Mouse (Mus musculus): ENCODE data around the gene 1700019A02Rik. TPM values are rescaled to one million over a fixed set of nuclear protein-coding genes. Genes with fewer than 3 reads are reported as not detected.

1700019A02Rik gene
- total RNA-seq (2021), result not detected

DNA sequence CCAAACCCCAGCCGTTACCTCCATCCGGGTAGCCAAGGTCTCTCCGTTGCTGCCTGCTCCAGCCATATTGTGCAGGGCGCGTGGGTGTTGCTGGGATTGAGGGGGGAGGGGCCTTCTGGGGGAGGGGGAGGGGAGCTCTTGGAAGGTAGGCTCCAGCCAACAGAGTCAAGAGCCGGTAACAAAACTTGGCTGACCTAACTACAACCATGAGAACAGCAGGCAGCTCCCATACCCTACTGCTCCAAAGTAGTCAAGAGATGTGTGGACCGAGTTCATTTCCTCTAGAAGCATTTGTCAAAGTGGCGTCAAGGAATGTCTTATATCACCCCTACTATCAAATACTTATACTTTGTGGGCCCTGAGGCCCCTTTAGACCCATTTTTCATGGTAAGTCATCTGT is at the start of gene 1700019A02Rik:
Gene 1700019A02Rik (minus strand): TSS at position 101 of the 400 bp plus-strand sequence.
- intact Hi-C loops (cut with DNase I), result no loop called here

GRCm38 (mm10) chr1:53226063-53226462 is 38.6 kb upstream of the 1700019A02Rik start:
- DNase-seq (ENCODE audit: low spot score in 2 of 2), result no peak
- intact Hi-C loops (cut with DNase I), result no loop called here

More for the DNA sequence above, at the start of gene 1700019A02Rik:
- no peak for DNase-seq (ENCODE audit: low spot score in 2 of 2)

GRCm38 (mm10) chr1:53225616-53226015 is 38.2 kb upstream of the 1700019A02Rik start:
- intact Hi-C loops (cut with DNase I), result no loop called here
- no peak for DNase-seq (ENCODE audit: low spot score in 2 of 2)

- intact Hi-C loops (cut with DNase I), result no loop called here
- DNase-seq (ENCODE audit: low spot score in 2 of 2), result no peak
Observed at GRCm38 (mm10) chr1:53224775-53225174, 37.3 kb upstream of the 1700019A02Rik start.

DNA sequence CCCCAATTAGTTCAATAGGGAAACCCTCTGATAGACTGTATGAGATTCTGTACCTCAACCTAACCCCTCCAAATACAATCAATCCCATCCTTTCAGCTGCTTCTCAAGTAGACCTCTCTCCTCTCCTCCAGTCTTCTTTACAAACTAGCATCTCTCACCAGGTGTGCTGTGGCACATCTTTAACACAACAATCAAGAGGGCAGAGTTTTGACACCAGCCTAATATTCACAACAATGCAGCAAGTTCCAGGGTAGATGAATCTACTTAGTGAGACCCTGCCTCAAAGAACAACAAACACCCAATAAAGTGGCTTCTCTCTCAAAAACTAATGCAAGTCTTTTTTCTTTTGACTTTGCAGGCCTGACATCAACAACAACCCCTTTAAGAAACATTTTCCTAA is 22.7 kb upstream of the 1700019A02Rik start:
- intact Hi-C loops (cut with DNase I), result no loop called here
- no peak for DNase-seq (ENCODE audit: low spot score in 2 of 2)

DNA sequence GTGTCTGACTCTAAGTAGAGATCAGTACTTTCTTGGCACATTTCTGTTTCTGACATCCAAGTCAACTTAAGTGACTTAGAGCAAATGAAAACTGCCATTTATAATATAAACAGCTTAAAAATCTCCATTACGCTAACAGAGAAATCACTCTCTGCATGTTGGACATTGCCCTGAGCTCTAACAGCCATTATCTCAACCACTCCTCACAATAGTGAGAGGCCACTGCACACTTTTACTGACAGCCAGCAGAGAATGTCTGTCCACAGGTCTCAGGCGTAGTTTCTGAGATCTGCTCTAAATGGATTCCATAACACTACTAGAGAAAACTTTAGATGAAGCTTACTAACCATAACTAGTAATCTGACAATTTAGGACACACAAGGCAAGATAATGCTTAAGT is 16.5 kb upstream of the 1700019A02Rik start:
- intact Hi-C loops (cut with DNase I), result no loop called here
- no peak for DNase-seq (ENCODE audit: low spot score in 2 of 2)

GRCm38 (mm10) chr1:53201630-53202199 is 14.3 kb upstream of the 1700019A02Rik start:
- intact Hi-C loops (cut with DNase I), result no loop called here
- no peak for DNase-seq (ENCODE audit: low spot score in 2 of 2)

GRCm38 (mm10) chr1:53194536-53194935 is 7.1 kb upstream of the 1700019A02Rik start:
- intact Hi-C loops (cut with DNase I), result no loop called here
- DNase-seq (ENCODE audit: low spot score in 2 of 2), result no peak

GRCm38 (mm10) chr1:53191234-53191633 is 3.8 kb upstream of the 1700019A02Rik start:
- intact Hi-C loops (cut with DNase I), result no loop called here
- DNase-seq (ENCODE audit: low spot score in 2 of 2), result no peak

DNA sequence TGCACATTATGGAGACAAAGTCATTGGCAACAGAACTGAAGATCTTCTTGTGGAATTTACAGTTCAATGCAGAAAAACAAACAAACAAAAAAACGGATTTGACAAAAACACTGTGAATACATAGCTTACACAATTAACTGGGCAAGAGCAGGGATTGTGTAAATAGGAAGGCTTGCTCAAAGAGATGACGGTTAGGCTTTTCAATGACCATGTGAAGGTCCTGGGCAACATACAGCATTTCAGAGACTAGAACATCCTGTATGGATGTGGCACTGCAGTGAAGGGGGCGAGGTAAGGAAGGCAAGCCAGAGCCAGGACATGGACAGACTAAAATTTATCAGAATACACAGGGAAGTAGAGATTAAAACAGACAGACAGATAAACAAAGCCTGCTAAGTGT is 2.2 kb upstream of the 1700019A02Rik start:
- no peak for DNase-seq (ENCODE audit: low spot score in 2 of 2)
- intact Hi-C loops (cut with DNase I), result no loop called here

- DNase-seq (ENCODE audit: low spot score in 2 of 2), result no peak
- intact Hi-C loops (cut with DNase I), result no loop called here
Observed at GRCm38 (mm10) chr1:53186301-53186700, 1.1 kb downstream of the 1700019A02Rik start.

DNA sequence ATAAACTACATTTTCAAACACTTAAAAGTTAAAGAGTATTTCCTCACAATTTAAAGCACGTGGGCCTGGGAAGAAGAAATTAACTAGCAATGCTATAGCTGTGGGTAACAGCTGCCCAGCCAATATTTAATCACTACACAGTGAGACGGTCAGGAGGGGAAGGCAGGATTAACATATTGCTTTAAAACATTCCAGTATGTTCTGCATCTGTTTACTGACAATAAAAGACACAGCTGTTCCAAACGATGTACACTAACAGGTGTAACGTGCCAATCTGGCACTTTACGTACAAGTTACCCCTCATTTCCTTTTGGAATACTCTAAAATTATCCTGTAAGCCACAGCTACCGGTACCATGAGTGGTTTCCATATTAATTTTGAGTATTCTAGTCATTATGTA is 29.7 kb downstream of the 1700019A02Rik start:
- DNase-seq (ENCODE audit: low spot score in 2 of 2), result no peak
- intact Hi-C loops (cut with DNase I), result no loop called here

GRCm38 (mm10) chr1:53123066-53123465 is 64.4 kb downstream of the 1700019A02Rik start:
- intact Hi-C loops (cut with DNase I), result no loop called here
- no peak for DNase-seq (ENCODE audit: low spot score in 2 of 2)

DNA sequence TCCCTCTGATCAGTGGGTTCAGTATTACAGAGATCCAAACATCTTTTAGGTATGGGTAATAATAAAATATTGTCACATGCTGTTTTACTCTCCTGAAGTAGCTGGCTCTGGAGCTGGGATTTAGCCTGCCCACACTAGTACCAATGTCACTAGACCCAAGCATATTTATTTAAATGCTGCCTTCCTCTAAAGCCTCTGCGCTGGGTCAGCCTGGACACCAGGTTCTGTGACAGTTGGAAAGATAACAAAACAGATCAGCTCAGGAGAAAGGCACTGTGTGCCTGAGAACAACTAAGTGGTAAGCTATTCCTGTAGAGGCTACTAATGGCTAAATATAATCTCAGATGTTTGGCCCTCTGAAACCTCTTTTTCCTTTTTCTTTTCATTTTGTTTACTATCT is 76.9 kb downstream of the 1700019A02Rik start:
- intact Hi-C loops (cut with DNase I), result no loop called here
- DNase-seq (ENCODE audit: low spot score in 2 of 2), result no peak

Other genes with a start within 250 kb of the 1700019A02Rik start
- 10 to 100 TPM; 12.4 to 17.8 TPM for gene 1700019D03Rik, start 167.5 kb downstream of the 1700019A02Rik start, total RNA-seq (2021)
- under 1 TPM; 0.57 to 0.97 TPM for gene Mstn, start 126.0 kb downstream of the 1700019A02Rik start, total RNA-seq (2021)
- 10 to 100 TPM; 24.9 to 26.0 TPM for gene Pms1, start 109.4 kb upstream of the 1700019A02Rik start, total RNA-seq (2021)
- 10 to 100 TPM in 1 of 2 experiments, 1 to 10 TPM in 1; 7.3 to 10.3 TPM for gene Ormdl1, start 109.5 kb upstream of the 1700019A02Rik start, total RNA-seq (2021)
- 1 to 10 TPM in 1 of 2 experiments, not detected in 1; 1.8 TPM for gene Gm28778, start 109.5 kb upstream of the 1700019A02Rik start, total RNA-seq (2021)
- 10 to 100 TPM; 19.6 to 21.3 TPM for gene Osgepl1, start 126.0 kb upstream of the 1700019A02Rik start, total RNA-seq (2021)
- gene Asdurf, start 165.0 kb upstream of the 1700019A02Rik start, total RNA-seq (2021), result 1 to 10 TPM in 1 of 2 experiments, not detected in 1; 3.5 TPM
- gene Gm28551, start 165.0 kb upstream of the 1700019A02Rik start, total RNA-seq (2021), result not detected
- gene Asnsd1, start 165.1 kb upstream of the 1700019A02Rik start, total RNA-seq (2021), result 10 to 100 TPM; 25.0 to 26.7 TPM

All from left cerebral cortex, postnatal 36 days (tissue).